Mouse (Mus musculus) limb, embryonic 12.5 days (tissue): Measurements from ENCODE around the gene Sds. TPM values are rescaled to one million over a fixed set of nuclear protein-coding genes. Genes with fewer than 3 reads are reported as not detected.

Source experiments
- ATAC-seq: fragments of 200-750 bp; cut with Nextera tagmentation; 2 replicates; pipeline ENCODE4 v1.8.0; 2017; ENCODE audit warnings: low read depth, moderate TSS enrichment; ENCODE audit not compliant: insufficient number of reproducible peaks, insufficient read depth, low FRiP score, low TSS enrichment
- H3K27ac ChIP-seq: fragments of 300-500 bp; sonication (generic); 2 replicates; pipeline ENCODE4 v1.5.1; 2016; ENCODE audit warnings: mild to moderate bottlenecking, moderate library complexity
- H3K27me3 ChIP-seq: fragments of 300-500 bp; sonication (generic); 2 replicates; pipeline ENCODE4 v1.6.1; 2016; ENCODE audit warnings: mild to moderate bottlenecking, moderate library complexity
- H3K36me3 ChIP-seq: fragments of 300-500 bp; sonication (generic); 2 replicates; pipeline ENCODE4 v1.6.1; 2016; ENCODE audit warnings: mild to moderate bottlenecking, moderate library complexity
- H3K4me1 ChIP-seq: fragments of 300-500 bp; sonication (generic); replicated peaks from 2 replicates; pipeline ENCODE4 v1.6.1; 2016
- H3K4me2 ChIP-seq: fragments of 300-500 bp; sonication (generic); 2 replicates; pipeline ENCODE4 v1.6.1; 2016; ENCODE audit warnings: mild to moderate bottlenecking, moderate library complexity
- H3K4me3 ChIP-seq: fragments of 300-500 bp; sonication (generic); replicated peaks from 2 replicates; pipeline ENCODE4 v1.5.1; 2016; ENCODE audit warnings: mild to moderate bottlenecking
- H3K9ac ChIP-seq: fragments of 300-500 bp; sonication (generic); replicated peaks from 2 replicates; pipeline ENCODE4 v1.6.1; 2016; ENCODE audit warnings: mild to moderate bottlenecking, moderate library complexity
- H3K9me3 ChIP-seq: fragments of 300-500 bp; sonication (generic); 2 replicates; pipeline ENCODE4 v1.6.1; 2016; ENCODE audit warnings: mild to moderate bottlenecking, moderate library complexity
- WGBS: fragments of 180-500 bp; shearing (Covaris S2); methylation state at CpG from one replicate; pipeline ENCODE4 v1.1.7; 2016; 5-methylcytosine and 5-hydroxymethylcytosine counted together
- polyA plus RNA-seq: library from polyadenylated mRNA; unstranded; fragments of >200 nt; fragmentation: Nextera tagmentation; extraction: Ambion mirVana; gene quantifications from 2 replicates; pipeline ENCODE4 v1.2.1, GENCODE M21; 2016

The Sds gene
- polyA plus RNA-seq, 1 experiment from 2014 or later: not detected

- H3K4me2 ChIP-seq: no peak overlapping the region
- no peak overlapping the region for H3K9ac ChIP-seq
- ATAC-seq: no peak
- peaks cover 6% of the 10 kb centered on the region for H3K4me1 ChIP-seq
- no peaks in the 10 kb centered on the region for H3K9me3 ChIP-seq
- no peaks in the 10 kb centered on the region for H3K36me3 ChIP-seq
- H3K4me3 ChIP-seq: no peak overlapping the region
- peaks cover 98% of the 10 kb centered on the region for H3K27me3 ChIP-seq
- WGBS: 2% methylated on average over 21 of the region's 21 CpGs
- no peak overlapping the region for H3K27ac ChIP-seq
These were observed 42.0 kb upstream of the Sds start for GRCm38 (mm10) chr5:120434231-120434735.

- no peaks in the 10 kb centered on the region for H3K36me3 ChIP-seq
- H3K4me1 ChIP-seq: peaks cover 9% of the 10 kb centered on the region
- H3K4me3 ChIP-seq: 0 out of 2 replicates have a peak overlapping the region, but pooled peaks have one; percentile 37
- ATAC-seq: no peak
- no peak overlapping the region for H3K27ac ChIP-seq
- WGBS: under 1% methylated on average over 44 of the region's 44 CpGs
- no peak overlapping the region for H3K4me2 ChIP-seq
- peaks cover 98% of the 10 kb centered on the region for H3K27me3 ChIP-seq
- H3K9me3 ChIP-seq: no peaks in the 10 kb centered on the region
- H3K9ac ChIP-seq: no peak overlapping the region
These were observed 41.2 kb upstream of the Sds start for GRCm38 (mm10) chr5:120435006-120435681.

GRCm38 (mm10) chr5:120435731-120436501 lies 40.4 kb upstream of the Sds start:
- Histone ChIP-seq H3K27ac (no peak overlapping the region), H3K9ac (peak overlapping the region; percentile 18; the same call in 1 of the 2 replicates), H3K36me3 (no peaks in the 10 kb centered on the region)

GRCm38 (mm10) chr5:120436885-120437495 lies 39.3 kb upstream of the Sds start:
- no peak overlapping the region for H3K27ac ChIP-seq

More at GRCm38 (mm10) chr5:120435731-120436501, 40.4 kb upstream of the Sds start:
- Histone ChIP-seq H3K4me1 (peaks cover 13% of the 10 kb centered on the region), H3K27me3 (peaks cover 99% of the 10 kb centered on the region), H3K4me2 (peak overlapping the region; percentile 54), H3K4me3 (peak overlapping the region; percentile 37), H3K9me3 (no peaks in the 10 kb centered on the region)
- no peak for ATAC-seq
- WGBS: under 1% methylated on average over 47 of the region's 47 CpGs

GRCm38 (mm10) chr5:120437539-120437938 lies 38.8 kb upstream of the Sds start:
- Histone ChIP-seq H3K27ac (no peak overlapping the region), H3K4me3 (peak overlapping the region; percentile 10; the same call in 1 of the 2 replicates), H3K4me1 (peaks cover 13% of the 10 kb centered on the region), H3K27me3 (peaks cover 93% of the 10 kb centered on the region), H3K9me3 (no peaks in the 10 kb centered on the region), H3K36me3 (no peaks in the 10 kb centered on the region), H3K4me2 (no peak overlapping the region), H3K9ac (no peak overlapping the region)
- ATAC-seq: no peak
- WGBS: under 1% methylated on average over 17 of the region's 17 CpGs

More at GRCm38 (mm10) chr5:120436885-120437495, 39.3 kb upstream of the Sds start:
- H3K9me3 ChIP-seq: no peaks in the 10 kb centered on the region
- no peaks in the 10 kb centered on the region for H3K36me3 ChIP-seq
- no peak for ATAC-seq
- under 1% methylated on average over 18 of the region's 18 CpGs for WGBS
- peaks cover 93% of the 10 kb centered on the region for H3K27me3 ChIP-seq
- H3K4me2 ChIP-seq: no peak overlapping the region
- no peak overlapping the region for H3K4me3 ChIP-seq
- H3K4me1 ChIP-seq: peaks cover 13% of the 10 kb centered on the region
- H3K9ac ChIP-seq: no peak overlapping the region

GRCm38 (mm10) chr5:120437986-120438385 lies 38.3 kb upstream of the Sds start:
- no peak for ATAC-seq
- Histone ChIP-seq H3K27ac (no peak overlapping the region), H3K36me3 (no peaks in the 10 kb centered on the region), H3K9ac (no peak overlapping the region), H3K9me3 (no peaks in the 10 kb centered on the region), H3K4me3 (peak overlapping the region; percentile 10; the same call in 1 of the 2 replicates), H3K27me3 (peaks cover 93% of the 10 kb centered on the region), H3K4me1 (peaks cover 13% of the 10 kb centered on the region), H3K4me2 (no peak overlapping the region)
- under 1% methylated on average over 33 of the region's 33 CpGs for WGBS

- Histone ChIP-seq H3K9me3 (no peaks in the 10 kb centered on the region), H3K4me3 (no peak overlapping the region), H3K27me3 (peaks cover 93% of the 10 kb centered on the region), H3K36me3 (no peaks in the 10 kb centered on the region), H3K9ac (no peak overlapping the region), H3K4me2 (no peak overlapping the region), H3K27ac (no peak overlapping the region), H3K4me1 (peaks cover 13% of the 10 kb centered on the region)
- ATAC-seq: no peak
- WGBS: 2% methylated on average over 13 of the region's 13 CpGs
These were observed 37.9 kb upstream of the Sds start for GRCm38 (mm10) chr5:120438469-120438868.

GRCm38 (mm10) chr5:120438991-120439710 lies 37.2 kb upstream of the Sds start:
- peak overlapping the region; percentile 28; the same call in 1 of the 2 replicates for H3K4me3 ChIP-seq
- no peak overlapping the region for H3K27ac ChIP-seq
- no peak for ATAC-seq
- H3K9ac ChIP-seq: no peak overlapping the region
- peaks cover 93% of the 10 kb centered on the region for H3K27me3 ChIP-seq
- WGBS: 1% methylated on average over 27 of the region's 27 CpGs
- no peaks in the 10 kb centered on the region for H3K36me3 ChIP-seq
- H3K4me2 ChIP-seq: no peak overlapping the region
- H3K4me1 ChIP-seq: peaks cover 13% of the 10 kb centered on the region
- H3K9me3 ChIP-seq: no peaks in the 10 kb centered on the region

- Histone ChIP-seq H3K4me2 (peak overlapping the region; percentile 40), H3K9ac (no peak overlapping the region), H3K4me3 (peak overlapping the region; percentile 28), H3K36me3 (no peaks in the 10 kb centered on the region), H3K27ac (no peak overlapping the region), H3K4me1 (peaks cover 13% of the 10 kb centered on the region), H3K9me3 (no peaks in the 10 kb centered on the region), H3K27me3 (peaks cover 93% of the 10 kb centered on the region)
- ATAC-seq: no peak
- WGBS: under 1% methylated on average over 61 of the region's 61 CpGs
These were observed 36.2 kb upstream of the Sds start for GRCm38 (mm10) chr5:120439887-120440670.

- H3K27me3 ChIP-seq: peaks cover 93% of the 10 kb centered on the region
- WGBS: 5% methylated on average over 14 of the region's 14 CpGs
These were observed 35.6 kb upstream of the Sds start for GRCm38 (mm10) chr5:120440733-120441132.

More at GRCm38 (mm10) chr5:120440733-120441132, 35.6 kb upstream of the Sds start:
- 0 out of 2 replicates have a peak, but pooled peaks have one; percentile 22 for ATAC-seq
- Histone ChIP-seq H3K27ac (no peak overlapping the region), H3K9me3 (no peaks in the 10 kb centered on the region), H3K4me2 (peak overlapping the region; percentile 40), H3K36me3 (no peaks in the 10 kb centered on the region), H3K4me1 (peaks cover 12% of the 10 kb centered on the region), H3K9ac (no peak overlapping the region), H3K4me3 (peak overlapping the region; percentile 28)
